Mouse (Mus musculus) gastrocnemius, postnatal 14 days (tissue): ENCODE measurements around the gene Kcnc1. TPM values are rescaled to one million over a fixed set of nuclear protein-coding genes. Genes with fewer than 3 reads are reported as not detected.

Experiments
- DNase-seq: peaks from one replicate; pipeline ENCODE4 v3.0.0; 2021; ENCODE audit warnings: mixed read lengths
- intact Hi-C: fragments of 180-260 bp; cut with DNase I; formaldehyde crosslinking; loops from one replicate; pipeline ENCODE4 v1.15.1; 2025; ENCODE audit warnings: low total_unique reads
- total RNA-seq, 2 experiments: library from RNA; stranded (reverse); gene quantifications; 2 replicates each; pipeline ENCODE4 v1.2.3; 2021

Gene Kcnc1
- total RNA-seq, 2 experiments from 2014 or later = 34.8 to 35.1 TPM

- intact Hi-C loops = no loop called here
Measured at GRCm38 (mm10) chr7:46457889-46458288, 61.6 kb downstream of the Kcnc1 start.

GRCm38 (mm10) chr7:46459200-46459599 lies 62.9 kb downstream of the Kcnc1 start:
- intact Hi-C loops = no loop called here
- no peak for DNase-seq

More at GRCm38 (mm10) chr7:46457889-46458288, 61.6 kb downstream of the Kcnc1 start:
- no peak for DNase-seq

- intact Hi-C loops = no loop called here
- no peak for DNase-seq
Measured at GRCm38 (mm10) chr7:46459605-46460245, 63.4 kb downstream of the Kcnc1 start.

GRCm38 (mm10) chr7:46462287-46462686 lies 66.0 kb downstream of the Kcnc1 start:
- no peak for DNase-seq
- intact Hi-C loops = no loop called here

- DNase-seq = no peak
- intact Hi-C loops = no loop called here
Measured at GRCm38 (mm10) chr7:46463136-46463535, 66.8 kb downstream of the Kcnc1 start.

- intact Hi-C loops = no loop called here
- DNase-seq = no peak
Measured at GRCm38 (mm10) chr7:46466422-46466981, 70.2 kb downstream of the Kcnc1 start.

- no peak for DNase-seq
- intact Hi-C loops = no loop called here
Measured at GRCm38 (mm10) chr7:46469542-46469941, 73.2 kb downstream of the Kcnc1 start.

- intact Hi-C loops = no loop called here
Measured at GRCm38 (mm10) chr7:46471054-46471737, 74.9 kb downstream of the Kcnc1 start.

GRCm38 (mm10) chr7:46473141-46473540 lies 76.8 kb downstream of the Kcnc1 start:
- DNase-seq = no peak
- intact Hi-C loops = no loop called here

More at GRCm38 (mm10) chr7:46471054-46471737, 74.9 kb downstream of the Kcnc1 start:
- DNase-seq = no peak

- peak; percentile 16 for DNase-seq
- intact Hi-C loops = no loop called here
Measured at GRCm38 (mm10) chr7:46475464-46475863, 79.2 kb downstream of the Kcnc1 start.

- DNase-seq = no peak
- intact Hi-C loops = no loop called here
Measured at GRCm38 (mm10) chr7:46477456-46477855, 81.2 kb downstream of the Kcnc1 start.

- no peak for DNase-seq
- intact Hi-C loops = no loop called here
Measured at GRCm38 (mm10) chr7:46479793-46480192, 83.5 kb downstream of the Kcnc1 start.

GRCm38 (mm10) chr7:46482099-46482531 lies 85.8 kb downstream of the Kcnc1 start:
- DNase-seq = peak; percentile 46
- intact Hi-C loops = no loop called here

- DNase-seq = peak; percentile 22
- intact Hi-C loops = no loop called here
Measured at GRCm38 (mm10) chr7:46483050-46483449, 86.8 kb downstream of the Kcnc1 start.

GRCm38 (mm10) chr7:46484223-46484622 lies 87.9 kb downstream of the Kcnc1 start:
- intact Hi-C loops = no loop called here
- DNase-seq = no peak

GRCm38 (mm10) chr7:46486761-46487160 lies 90.5 kb downstream of the Kcnc1 start:
- intact Hi-C loops = no loop called here
- DNase-seq = no peak

GRCm38 (mm10) chr7:46487354-46487753 lies 91.1 kb downstream of the Kcnc1 start:
- intact Hi-C loops = no loop called here
- DNase-seq = no peak
